Mouse (Mus musculus) right cerebral cortex, postnatal 36 days (tissue): ENCODE data around the gene Pecam1.
"Not testable (repeated sequence)": the region's sequence is repeated elsewhere in the genome, so short reads cannot be mapped to it uniquely, and the experiment has no call there.

Experiments used
- DNase-seq, 2 experiments: peaks; one replicate each; pipeline ENCODE4 v3.0.0; 2022; ENCODE audit warnings: low spot score in 2 of 2, mixed read lengths in 1 of 2

The Pecam1 gene

DNA sequence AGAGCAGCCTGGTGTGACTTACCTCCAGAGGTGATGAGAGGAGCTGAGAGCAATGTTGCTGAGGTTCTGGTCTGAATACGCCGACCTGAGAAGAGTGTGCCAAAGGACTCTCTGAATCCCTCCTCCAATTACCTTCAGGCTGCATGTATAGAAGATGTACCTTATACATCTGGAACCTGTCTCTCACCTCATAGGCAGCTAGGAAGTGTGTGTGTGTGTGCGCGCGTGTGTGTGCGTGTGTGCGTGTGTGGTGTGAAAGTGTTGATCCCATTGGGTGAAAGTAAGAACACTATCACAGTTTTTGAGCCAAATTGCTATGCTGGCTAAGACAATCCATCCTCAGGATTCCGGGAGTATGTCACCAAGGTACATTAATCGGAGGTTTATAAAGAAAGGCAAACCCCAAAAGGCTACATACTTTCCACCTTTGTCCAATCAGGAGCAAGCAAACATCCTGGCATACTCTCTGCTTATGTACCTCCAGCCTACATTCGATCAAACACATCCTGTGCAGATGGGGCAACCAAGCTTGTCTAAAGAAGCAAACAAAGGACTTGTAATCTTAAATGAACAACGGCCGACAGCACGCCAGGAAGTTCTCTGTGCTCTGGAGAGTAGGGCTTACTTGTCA is at the start of gene Pecam1:
TSS of gene Pecam1 (minus strand) at position 508 of the 631 bp plus-strand sequence.
- DNase-seq = no peak

DNA sequence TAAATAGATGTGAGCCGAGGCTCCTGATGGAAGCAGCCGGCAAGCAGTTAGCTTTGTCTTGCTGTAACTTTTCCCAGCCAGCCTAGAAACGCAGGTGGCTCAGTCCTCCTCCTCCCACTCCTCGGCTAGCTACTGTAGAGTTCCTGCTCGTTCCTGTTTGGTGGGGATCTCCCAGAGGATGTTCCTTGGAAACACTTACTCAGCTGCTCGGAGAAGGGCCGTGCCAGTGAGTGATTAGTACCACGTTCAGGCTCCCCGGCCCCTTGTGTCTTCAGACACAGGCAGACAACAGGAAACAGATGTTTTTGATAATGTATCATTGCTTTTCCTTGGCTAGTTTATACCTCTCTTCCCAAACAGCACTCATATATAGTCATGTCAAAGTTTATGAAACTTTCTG is 45.3 kb upstream of the Pecam1 start:
- no peak for DNase-seq

DNA sequence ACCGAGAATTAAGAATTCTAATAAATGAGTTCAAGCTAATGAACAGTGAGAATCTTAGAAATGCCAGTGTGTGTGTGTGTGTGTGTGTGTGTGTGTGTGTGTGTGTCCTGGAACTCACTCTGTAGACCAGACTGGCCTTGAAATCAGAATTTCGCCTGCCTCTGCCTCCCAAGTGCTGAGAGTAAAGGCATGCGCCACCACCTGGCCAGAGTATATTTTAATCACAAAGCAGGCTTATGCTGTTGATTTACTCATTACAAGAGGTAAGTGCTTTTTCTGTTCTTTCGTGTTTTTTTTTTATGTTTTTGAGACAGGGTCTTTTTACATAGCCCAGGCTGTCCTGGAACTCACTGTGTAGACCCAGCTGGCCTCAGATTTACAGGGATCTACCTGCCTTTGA is 43.4 kb upstream of the Pecam1 start:
- no peak for DNase-seq

DNA sequence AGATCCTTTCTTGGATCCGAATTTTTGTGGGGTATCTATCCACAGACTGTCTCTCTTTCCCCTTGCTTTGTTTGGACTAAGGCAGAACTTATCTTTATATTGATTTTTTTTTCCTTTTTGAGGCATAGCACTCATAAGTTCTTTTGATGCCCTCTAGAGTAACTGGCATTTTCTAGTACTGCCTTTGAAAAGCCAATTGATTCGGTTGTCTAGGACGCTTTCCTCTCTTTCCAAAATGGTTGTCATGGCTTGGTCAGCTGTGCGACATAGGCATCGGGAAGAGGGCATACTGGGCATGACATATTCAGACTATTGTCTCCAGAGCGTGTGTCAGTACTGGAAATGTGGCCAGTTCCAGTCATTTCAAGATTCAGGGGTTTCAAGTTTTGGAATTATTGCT is 39.2 kb upstream of the Pecam1 start:
- no peak for DNase-seq

DNA sequence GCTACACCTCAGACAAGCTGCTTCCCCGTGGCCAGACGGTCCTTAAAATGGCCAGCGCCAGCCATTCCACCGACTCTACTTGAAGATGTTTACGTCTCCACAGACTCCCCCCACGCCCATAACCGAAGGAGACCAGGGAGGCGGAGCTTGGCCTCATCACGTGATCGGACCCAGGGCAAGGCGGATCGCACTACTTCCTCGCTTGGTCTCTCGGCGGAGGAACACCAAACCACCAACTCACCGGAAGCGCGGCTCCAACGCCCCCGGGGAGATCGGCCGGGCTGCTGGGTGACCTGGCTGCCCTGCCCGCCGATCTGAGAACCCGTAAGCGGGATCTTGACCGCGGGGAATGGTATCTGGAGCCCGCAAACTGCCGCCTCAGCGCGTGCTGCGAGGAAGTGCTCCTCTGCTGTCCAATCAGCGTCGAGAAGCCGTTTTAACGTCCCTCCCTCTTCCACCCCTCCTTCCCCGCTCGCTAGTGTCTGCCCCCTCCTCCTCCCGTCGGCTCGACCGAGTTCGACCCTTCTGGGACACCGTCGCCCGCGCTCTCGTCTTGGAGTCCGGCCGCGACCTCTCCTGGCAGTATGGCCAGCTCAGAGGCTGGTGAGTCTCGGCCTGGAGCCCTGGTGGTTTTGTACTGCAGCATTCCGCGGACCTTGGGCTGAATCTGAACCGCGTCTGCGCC is 38.5 kb upstream of the Pecam1 start, which contains the start of the genes Ddx5 and Cep95:
TSS of gene Ddx5 (minus strand) at position 411 of the 685 bp plus-strand sequence.
TSS of gene Cep95 (plus strand) at position 478 of the 685 bp plus-strand sequence.
- DNase-seq = peak; percentile 91 to 97

DNA sequence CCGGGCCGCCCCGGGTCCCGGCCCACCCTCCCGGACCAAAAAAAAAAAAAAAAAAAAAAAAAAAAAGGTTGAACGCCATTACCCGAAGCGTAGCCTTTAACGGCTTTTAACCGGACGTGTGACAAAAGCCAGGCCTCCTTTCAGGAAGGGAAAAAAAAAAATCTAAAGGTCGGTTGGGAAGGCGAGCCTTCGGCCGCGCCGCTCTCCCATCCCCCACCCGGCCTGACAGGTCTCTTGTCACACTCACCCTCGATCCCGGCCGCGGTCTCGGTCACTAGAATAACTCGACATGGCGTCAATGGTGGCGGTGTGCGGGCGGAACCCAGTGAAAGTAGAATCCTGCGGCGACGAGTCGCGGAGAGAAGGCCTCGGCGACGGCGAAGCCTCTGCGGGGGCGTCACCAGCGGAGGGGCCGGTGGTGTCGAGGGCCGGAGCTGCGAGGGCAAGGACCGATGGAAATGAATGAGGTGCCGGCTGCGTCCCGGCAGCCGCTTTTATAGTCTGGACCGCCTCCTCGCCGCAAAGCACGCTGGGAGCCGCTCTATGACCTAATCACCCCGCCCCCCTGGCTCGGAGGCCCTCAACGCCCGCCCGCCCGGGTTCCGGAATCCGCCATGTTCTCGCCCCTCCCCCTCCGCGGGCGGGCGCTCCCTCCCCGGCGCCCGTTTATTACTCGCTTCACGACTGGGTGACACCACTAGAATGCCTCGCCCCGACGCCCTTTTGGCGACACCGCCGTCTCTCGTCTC is 37.8 kb upstream of the Pecam1 start:
- peak; percentile 94 to 95 for DNase-seq

DNA sequence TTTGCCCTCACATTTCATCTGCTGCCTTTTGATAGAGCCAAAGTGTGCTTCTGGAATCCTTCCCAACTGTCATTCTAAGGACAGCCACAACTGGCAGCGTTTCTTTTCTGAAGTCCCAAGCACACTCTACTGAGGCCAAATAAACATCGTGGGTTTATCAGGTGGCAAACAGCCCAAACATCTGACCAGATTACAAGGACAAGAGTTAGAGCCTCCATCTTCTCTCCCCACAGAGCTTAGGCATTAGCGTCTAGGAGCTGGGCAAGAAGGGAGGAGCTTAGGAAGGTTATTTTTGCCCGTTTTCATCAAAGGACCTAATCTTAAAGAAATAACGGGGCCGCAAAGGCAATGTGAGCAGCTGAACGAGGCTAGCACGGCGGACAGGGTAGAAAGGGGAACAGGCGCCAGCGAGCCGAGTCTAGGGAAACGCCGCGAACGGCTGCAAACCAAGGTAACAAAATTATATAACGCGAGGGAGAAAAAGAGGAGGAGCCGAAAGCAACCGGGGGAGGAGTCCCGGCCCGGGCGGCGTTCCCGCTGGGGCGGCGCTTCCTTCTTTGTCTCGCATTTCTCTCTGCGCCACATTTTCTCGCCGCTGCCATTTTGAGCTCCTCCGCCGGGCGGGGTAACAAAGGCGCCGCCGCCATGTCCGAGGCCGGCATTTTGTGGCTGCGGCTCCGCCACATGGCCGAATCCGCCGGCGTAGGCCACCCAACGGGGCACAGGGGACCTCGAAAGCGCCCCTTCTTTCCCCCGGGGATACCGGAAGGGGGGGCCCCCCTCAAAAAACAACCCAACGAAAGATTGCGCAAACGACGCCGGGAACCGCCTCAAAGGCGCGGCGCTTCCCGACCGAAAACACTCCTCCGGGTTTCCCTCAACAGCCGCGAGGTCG is 37.0 kb upstream of the Pecam1 start:
- peak; percentile 78 to 81 for DNase-seq

DNA sequence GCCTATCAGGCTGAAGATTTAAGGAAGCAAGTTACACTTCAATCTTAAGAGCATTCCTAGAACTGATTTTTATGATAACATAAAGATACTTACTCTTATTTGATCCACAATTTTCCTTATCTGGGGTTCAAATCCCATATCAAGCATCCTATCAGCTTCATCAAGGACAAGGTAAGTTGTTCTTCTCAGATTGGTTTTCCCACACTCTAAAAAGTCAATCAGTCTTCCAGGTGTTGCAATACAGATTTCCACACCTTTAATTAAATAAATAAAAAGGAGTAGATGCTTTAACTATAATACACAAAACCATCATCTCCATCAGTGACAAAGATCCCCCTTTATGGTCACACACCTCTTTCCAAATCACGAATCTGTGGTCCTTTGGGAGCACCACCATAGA is 34.6 kb upstream of the Pecam1 start:
- DNase-seq = no peak

DNA sequence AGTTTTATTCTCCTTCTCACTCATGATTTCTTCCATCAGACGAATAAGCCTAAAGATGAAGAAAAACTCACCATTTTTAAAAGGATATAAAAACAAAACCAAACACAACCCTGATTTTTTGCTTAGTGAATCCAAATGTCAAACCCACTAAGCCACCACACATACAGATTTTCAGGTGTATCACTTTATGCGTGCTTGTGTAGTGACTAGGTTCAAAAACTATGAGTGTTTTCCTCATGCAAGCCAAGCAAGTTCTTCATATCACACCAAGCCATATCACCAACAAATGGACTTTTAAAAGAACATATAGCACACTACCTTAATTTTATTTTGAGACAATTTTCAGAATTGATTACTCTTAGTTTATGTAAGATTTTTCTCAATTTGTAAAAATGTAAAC is 34.0 kb upstream of the Pecam1 start:
- DNase-seq = no peak

DNA sequence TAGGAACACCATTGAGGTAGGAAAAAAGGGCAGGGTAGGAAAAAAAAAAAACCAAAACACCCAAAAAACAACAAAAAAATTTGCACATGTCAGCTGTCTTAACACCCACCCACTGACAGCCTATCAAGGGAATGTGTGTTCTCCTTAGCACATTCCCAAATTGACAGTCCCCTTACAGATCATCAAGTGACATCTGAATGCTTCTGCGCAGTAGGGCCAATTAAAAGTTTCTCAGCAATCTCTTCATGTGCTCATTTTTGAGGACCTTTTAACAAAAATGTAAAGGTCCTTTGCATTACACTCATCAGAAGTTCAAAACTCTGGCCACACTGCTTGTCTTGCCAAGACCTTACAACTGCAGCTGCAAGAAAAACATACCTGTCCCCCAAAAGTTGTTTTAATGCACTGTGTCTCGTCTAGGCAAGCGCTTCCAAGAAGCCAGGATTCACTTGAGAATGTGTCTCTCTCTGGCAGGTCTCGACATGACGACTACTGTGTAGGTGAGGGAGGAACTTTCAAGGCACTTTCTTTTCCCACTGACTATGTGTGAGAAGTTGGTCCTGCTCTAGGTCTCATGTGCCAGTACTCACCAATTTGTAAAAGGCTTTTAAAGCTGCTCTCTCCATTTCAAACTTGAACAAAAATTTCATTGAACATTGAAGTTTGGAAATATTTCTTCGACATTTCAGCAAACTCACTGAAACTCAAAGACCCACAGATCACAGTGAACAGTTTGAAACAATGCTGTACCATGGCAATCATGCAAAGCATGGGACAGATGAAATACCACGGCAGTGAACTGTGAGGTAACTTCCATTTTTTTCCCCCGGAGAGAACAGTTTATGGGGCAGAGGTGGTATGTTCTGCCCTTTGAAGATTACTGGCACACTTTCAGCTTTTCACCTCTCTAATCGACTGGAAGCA is 32.7 kb upstream of the Pecam1 start:
- no peak for DNase-seq

DNA sequence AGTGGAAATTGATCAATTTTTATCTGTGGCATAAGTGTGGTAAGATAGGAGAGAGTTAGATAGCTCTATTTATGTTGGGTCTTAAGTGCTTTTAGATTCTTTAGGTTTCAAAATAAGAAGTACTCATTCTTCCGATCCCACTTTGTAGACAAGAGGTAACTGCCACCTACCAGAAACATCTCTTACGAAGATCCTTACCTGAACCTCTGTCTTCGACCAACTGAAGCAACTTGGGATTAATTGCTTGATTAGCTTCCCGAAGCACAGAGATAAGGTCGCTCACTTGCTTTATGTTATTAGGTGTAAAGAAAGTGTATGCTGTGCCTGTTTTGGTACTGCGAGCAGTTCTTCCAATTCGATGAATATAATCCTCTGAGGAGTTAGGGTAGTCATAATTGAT is 31.8 kb upstream of the Pecam1 start:
- DNase-seq = not testable (repeated sequence)

DNA sequence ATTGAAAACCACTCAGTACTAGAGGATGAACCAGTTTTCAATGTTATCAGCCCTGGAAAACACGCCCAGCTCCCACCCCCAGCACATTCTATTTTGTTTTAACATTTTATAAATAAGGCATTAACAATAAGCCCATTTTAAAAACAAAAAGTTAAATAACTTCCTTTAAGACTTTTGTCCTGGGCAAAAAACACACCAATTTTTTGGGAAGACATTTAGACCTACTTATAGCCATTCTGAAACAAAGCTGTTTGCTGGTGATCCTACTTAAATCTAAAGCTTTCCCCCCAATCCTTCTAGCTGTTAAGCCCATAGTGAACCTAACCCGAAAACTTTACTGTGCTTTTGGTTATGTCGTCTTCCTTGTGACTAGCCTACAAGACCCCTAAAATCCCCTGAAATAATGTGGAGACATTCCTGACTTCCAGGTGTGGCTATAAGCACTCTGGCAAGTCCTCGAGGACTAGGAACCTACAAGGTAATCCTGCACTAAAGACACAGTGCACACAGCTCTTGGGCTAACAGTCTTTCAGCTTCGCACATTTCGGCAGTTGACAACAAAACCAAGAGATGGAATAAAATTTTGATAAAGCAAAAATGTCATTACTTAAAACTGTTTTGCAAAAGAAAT is 30.3 kb upstream of the Pecam1 start:
- DNase-seq = no peak

DNA sequence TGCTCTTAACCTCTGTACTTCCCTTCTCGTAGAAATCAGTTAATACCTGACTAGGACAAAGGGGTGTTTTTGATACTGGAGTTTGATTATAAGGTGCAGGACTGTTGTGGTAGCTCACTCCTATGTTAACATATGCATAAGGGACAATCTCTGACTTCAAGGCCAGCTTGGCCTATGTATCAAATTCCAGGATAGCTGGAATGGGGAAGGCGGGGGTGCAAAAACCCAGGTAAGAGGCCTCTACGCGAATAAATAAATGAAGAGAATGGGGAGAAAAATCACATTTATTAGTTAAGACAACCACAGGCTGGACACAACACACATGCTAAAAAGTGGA is 29.6 kb upstream of the Pecam1 start:
- DNase-seq = no peak

DNA sequence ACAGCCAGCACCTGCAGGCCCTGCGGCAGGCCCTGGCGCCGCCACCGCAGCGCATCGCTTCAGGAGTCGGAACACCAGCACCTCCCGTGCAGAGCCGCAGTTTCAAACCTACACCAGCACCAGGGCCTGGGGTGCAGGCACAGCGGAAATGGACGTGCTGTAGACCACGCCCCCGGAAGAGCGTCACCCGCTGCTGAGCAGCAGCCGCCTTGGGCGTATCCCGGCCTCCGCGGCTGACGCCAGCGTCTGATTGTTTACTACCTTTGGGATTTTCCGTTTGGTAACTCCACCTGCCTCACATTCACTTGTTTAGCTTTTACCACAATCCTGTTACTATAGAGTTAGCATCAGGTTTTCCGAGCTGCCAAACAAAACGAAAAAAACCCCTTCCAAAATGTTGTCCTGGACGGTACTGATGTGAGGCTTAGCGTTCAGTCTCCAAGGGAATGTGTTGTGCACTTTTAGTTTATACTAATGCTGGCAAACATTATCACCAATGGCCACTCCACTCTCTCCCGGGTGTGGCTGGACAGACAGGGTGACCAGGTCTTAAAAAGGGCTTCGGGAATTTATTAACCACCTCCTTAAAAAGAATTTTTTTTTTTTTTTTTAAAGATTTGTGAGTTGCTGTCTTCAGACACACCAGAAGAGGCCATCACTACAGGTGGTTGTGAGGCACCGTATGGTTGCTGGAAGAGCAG is 29.1 kb upstream of the Pecam1 start, which contains the start of gene Polg2:
TSS of gene Polg2 (minus strand) at position 150 of the 701 bp plus-strand sequence.
- DNase-seq = peak; percentile 89 to 93

DNA sequence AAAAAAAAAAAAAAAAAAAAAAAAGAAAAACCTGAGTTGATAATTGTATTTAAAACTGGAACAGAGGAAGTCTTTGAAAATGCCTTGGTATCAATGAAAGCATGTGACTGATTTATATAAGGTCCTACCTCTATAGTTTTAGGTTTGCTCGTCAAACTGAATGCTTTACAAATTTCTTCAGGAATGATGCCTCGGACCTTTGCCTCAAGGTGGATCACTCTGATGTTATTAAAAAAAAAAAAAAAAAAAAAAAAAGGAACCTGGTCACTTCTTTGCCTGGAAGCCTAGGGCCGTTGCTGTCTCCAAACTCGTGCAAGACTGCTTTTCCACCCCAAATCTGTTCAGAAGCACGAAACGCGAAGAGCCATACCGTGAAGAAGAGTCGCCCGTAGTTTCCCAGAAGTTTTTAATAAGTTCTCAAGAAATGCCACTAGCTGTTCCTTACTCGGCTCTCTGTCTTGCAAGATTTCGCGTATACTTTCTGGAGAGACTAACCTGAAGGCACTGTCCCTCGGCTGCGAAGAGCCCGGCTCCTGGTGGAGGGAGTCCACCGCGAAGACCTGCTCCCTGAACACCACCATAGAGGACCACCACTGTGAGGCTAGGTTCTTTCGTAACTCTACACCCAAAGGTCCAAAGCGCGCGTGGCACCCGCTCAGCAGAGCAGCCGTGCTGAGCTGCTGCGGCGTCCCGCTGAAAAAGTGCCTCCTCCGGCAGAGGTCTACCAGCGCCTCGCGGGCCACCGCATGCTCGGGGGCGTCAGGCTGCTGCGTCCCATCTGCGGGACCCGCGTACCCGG is 28.4 kb upstream of the Pecam1 start:
- DNase-seq = no peak

DNA sequence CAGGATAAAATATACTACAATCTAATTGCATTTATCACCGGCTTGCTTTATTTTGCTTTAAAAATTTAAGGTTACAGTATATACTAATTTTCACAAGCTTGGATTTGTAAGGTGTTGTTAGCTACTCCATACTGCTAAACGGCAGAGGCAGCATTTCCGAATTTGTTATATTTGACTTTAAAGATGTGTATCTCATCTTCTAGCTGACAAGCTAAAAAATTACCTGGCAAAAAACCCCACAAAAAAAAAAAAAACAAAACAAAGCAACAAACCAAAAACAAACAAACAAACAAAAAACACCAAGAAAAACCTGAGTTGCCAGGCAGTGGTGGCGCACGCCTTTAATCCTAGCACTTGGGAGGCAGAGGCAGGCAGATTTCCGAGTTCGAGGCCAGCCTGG is 27.7 kb upstream of the Pecam1 start:
- DNase-seq = no peak

DNA sequence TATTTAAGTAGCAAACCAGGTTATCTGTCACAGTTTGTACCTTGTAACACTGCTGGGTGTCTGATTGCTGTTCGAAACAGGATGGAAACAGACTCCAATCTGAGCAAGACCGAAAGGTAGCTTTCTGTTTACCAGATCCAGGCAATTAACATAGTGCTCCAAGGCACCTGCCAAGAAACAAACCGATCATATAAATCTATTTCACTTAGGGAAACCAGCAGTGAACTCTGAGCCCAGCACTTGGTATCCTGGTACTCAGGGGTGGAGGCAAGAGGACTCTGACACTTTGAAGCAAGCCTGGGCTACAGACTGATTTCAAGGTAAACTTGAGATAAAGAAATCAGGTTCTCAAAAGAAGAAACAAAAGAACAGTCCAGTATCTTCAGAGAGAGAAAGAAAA is 27.0 kb upstream of the Pecam1 start:
- DNase-seq = no peak

DNA sequence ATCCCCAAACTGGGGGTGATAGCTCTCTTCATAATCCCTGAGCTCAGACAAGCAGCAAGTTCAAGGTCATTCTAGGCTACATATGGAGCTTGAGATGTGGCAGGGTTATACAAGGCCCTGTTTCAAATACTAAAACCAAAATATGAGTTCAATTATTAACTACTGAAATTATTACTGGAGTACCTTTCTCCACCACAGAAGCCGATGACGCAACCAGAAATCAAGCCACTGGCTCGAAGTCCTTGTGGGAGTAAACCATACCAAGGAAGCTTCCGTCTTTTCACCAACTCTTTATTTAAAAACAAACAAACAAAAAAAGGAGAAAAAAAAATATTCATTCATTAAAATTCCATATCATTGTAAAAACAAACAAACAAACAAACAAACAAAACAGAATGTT is 26.5 kb upstream of the Pecam1 start:
- no peak for DNase-seq

DNA sequence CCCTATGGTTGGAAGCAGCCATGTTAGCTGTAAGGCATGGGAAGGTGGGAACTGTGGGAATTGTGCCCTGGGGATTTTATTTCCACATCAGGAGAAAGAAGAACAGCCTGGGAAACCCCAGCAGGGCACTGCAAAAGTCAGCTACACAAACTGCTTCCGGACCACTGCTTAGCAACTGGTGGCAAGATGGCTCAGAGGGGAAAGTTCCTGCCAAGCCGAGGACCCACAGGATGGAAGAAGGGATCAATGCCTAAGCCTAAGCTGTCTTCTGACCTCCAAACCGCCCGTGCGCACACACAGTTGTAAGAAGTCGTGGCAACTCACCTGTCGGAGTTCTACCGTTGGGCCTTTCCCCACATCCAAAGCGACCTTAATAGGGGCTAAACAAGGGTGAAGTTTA is 22.6 kb upstream of the Pecam1 start:
- DNase-seq = no peak
